Mouse (Mus musculus): ENCODE data around the gene Sart3. TPM values are rescaled to one million over a fixed set of nuclear protein-coding genes. Genes with fewer than 3 reads are reported as not detected.

Sart3 gene
- polyA plus RNA-seq, 1 experiment from 2014 or later, result 45.9 TPM

GRCm38 (mm10) chr5:113716581-113717388, 55.5 kb downstream of the Sart3 start:
- no peak for ATAC-seq (ENCODE audit: insufficient number of reproducible peaks, low FRiP score, low TSS enrichment, low read depth)
- WGBS, result 13% methylated on average over 10 of the region's 12 CpGs

GRCm38 (mm10) chr5:113712861-113713260, 59.4 kb downstream of the Sart3 start:
- Histone ChIP-seq H3K36me3 (no peaks in the 10 kb centered on the region), H3K9ac (no peak overlapping the region), H3K9me3 (no peaks in the 10 kb centered on the region), H3K4me3 (no peak overlapping the region), H3K27me3 (no peaks in the 10 kb centered on the region), H3K4me1 (0 out of 2 replicates have a peak, but pooled peaks cover 2% of the 10 kb centered on the region), H3K27ac (no peak overlapping the region), H3K4me2 (no peak overlapping the region)
- ATAC-seq (ENCODE audit: insufficient number of reproducible peaks, low FRiP score, low TSS enrichment, low read depth), result no peak
- 78% methylated on average over 2 of the region's 2 CpGs for WGBS

More at GRCm38 (mm10) chr5:113716581-113717388, 55.5 kb downstream of the Sart3 start:
- no peaks in the 10 kb centered on the region for H3K27me3 ChIP-seq
- no peaks in the 10 kb centered on the region for H3K36me3 ChIP-seq
- no peak overlapping the region for H3K27ac ChIP-seq
- H3K4me3 ChIP-seq, result no peak overlapping the region
- H3K9me3 ChIP-seq, result no peaks in the 10 kb centered on the region
- no peak overlapping the region for H3K4me2 ChIP-seq
- H3K4me1 ChIP-seq, result 0 out of 2 replicates have a peak, but pooled peaks cover 2% of the 10 kb centered on the region
- no peak overlapping the region for H3K9ac ChIP-seq

- Histone ChIP-seq H3K27ac (no peak overlapping the region; the same call in 1 of the 2 replicates), H3K4me2 (no peak overlapping the region), H3K27me3 (no peaks in the 10 kb centered on the region), H3K36me3 (no peaks in the 10 kb centered on the region), H3K4me3 (no peak overlapping the region), H3K4me1 (peaks cover 12% of the 10 kb centered on the region; the same call in 1 of the 2 replicates), H3K9ac (no peak overlapping the region), H3K9me3 (no peaks in the 10 kb centered on the region)
- no peak for ATAC-seq (ENCODE audit: insufficient number of reproducible peaks, low FRiP score, low TSS enrichment, low read depth)
- WGBS, result 39% methylated on average over 21 of the region's 21 CpGs
These were observed 68.3 kb downstream of the Sart3 start for GRCm38 (mm10) chr5:113703803-113704585.

GRCm38 (mm10) chr5:113700388-113701023, 71.8 kb downstream of the Sart3 start:
- H3K4me3 ChIP-seq, result no peak overlapping the region
- H3K9ac ChIP-seq, result no peak overlapping the region
- H3K36me3 ChIP-seq, result no peaks in the 10 kb centered on the region
- H3K27me3 ChIP-seq, result no peaks in the 10 kb centered on the region
- no peaks in the 10 kb centered on the region for H3K9me3 ChIP-seq
- H3K27ac ChIP-seq, result no peak overlapping the region
- peaks cover 14% of the 10 kb centered on the region for H3K4me1 ChIP-seq
- no peak overlapping the region for H3K4me2 ChIP-seq
- 78% methylated on average over 19 of the region's 19 CpGs for WGBS
- no peak for ATAC-seq (ENCODE audit: insufficient number of reproducible peaks, low FRiP score, low TSS enrichment, low read depth)

- peak overlapping the region; percentile 8 for H3K4me2 ChIP-seq
- H3K9ac ChIP-seq, result no peak overlapping the region
- no peak overlapping the region for H3K4me3 ChIP-seq
- H3K27ac ChIP-seq, result peak overlapping the region; percentile 85
- H3K9me3 ChIP-seq, result no peaks in the 10 kb centered on the region
- ATAC-seq (ENCODE audit: insufficient number of reproducible peaks, low FRiP score, low TSS enrichment, low read depth), result peak; percentile 68; the same call in 1 of the 2 replicates
- H3K27me3 ChIP-seq, result no peaks in the 10 kb centered on the region
- WGBS, result 6% methylated on average over 5 of the region's 5 CpGs
- peaks cover 23% of the 10 kb centered on the region for H3K4me1 ChIP-seq
- H3K36me3 ChIP-seq, result no peaks in the 10 kb centered on the region
These were observed 77.9 kb downstream of the Sart3 start for GRCm38 (mm10) chr5:113694415-113694814.

- Histone ChIP-seq H3K27ac (peak overlapping the region; percentile 85), H3K27me3 (no peaks in the 10 kb centered on the region), H3K4me2 (peak overlapping the region; percentile 8; the same call in 1 of the 2 replicates), H3K36me3 (no peaks in the 10 kb centered on the region), H3K4me3 (no peak overlapping the region), H3K9me3 (no peaks in the 10 kb centered on the region), H3K4me1 (peaks cover 23% of the 10 kb centered on the region), H3K9ac (no peak overlapping the region)
- no peak for ATAC-seq (ENCODE audit: insufficient number of reproducible peaks, low FRiP score, low TSS enrichment, low read depth)
- WGBS, result 27% methylated on average over 4 of the region's 4 CpGs
These were observed 78.3 kb downstream of the Sart3 start for GRCm38 (mm10) chr5:113694000-113694399.

- ATAC-seq (ENCODE audit: insufficient number of reproducible peaks, low FRiP score, low TSS enrichment, low read depth), result no peak
- no peak overlapping the region for H3K27ac ChIP-seq
- no peaks in the 10 kb centered on the region for H3K9me3 ChIP-seq
- WGBS, result 85% methylated on average over 8 of the region's 8 CpGs
- peaks cover 23% of the 10 kb centered on the region for H3K4me1 ChIP-seq
- H3K27me3 ChIP-seq, result no peaks in the 10 kb centered on the region
- no peak overlapping the region for H3K4me3 ChIP-seq
- H3K9ac ChIP-seq, result no peak overlapping the region
- H3K36me3 ChIP-seq, result no peaks in the 10 kb centered on the region
- no peak overlapping the region for H3K4me2 ChIP-seq
These were observed 79.0 kb downstream of the Sart3 start for GRCm38 (mm10) chr5:113693196-113693755.

Other genes starting within 250 kb of the Sart3 start
- 10.4 and 12.0 TPM in 2 replicates for gene Cmklr1, start 122.1 kb downstream of the Sart3 start, polyA plus RNA-seq (2015; fragmentation: Nextera tagmentation; extraction: Ambion mirVana)
- gene 1700069L16Rik, start 47.7 kb downstream of the Sart3 start, polyA plus RNA-seq (2015; fragmentation: Nextera tagmentation; extraction: Ambion mirVana), result not detected in 2 replicates
- gene Ficd, start 36.7 kb downstream of the Sart3 start, polyA plus RNA-seq (2015; fragmentation: Nextera tagmentation; extraction: Ambion mirVana), result 9.0 and 9.3 TPM in 2 replicates
- 91.0 and 99.0 TPM in 2 replicates for gene Iscu, start 238 bp upstream of the Sart3 start, polyA plus RNA-seq (2015; fragmentation: Nextera tagmentation; extraction: Ambion mirVana)
- 202 and 204 TPM in 2 replicates for gene Tmem119, start 28.0 kb upstream of the Sart3 start, polyA plus RNA-seq (2015; fragmentation: Nextera tagmentation; extraction: Ambion mirVana)
- gene Selplg, start 60.1 kb upstream of the Sart3 start, polyA plus RNA-seq (2015; fragmentation: Nextera tagmentation; extraction: Ambion mirVana), result 5.5 and 8.3 TPM in 2 replicates
- 98.4 and 105 TPM in 2 replicates for gene Coro1c, start 136.2 kb upstream of the Sart3 start, polyA plus RNA-seq (2015; fragmentation: Nextera tagmentation; extraction: Ambion mirVana)
- 10.3 and 13.2 TPM in 2 replicates for gene Ssh1, start 221.4 kb upstream of the Sart3 start, polyA plus RNA-seq (2015; fragmentation: Nextera tagmentation; extraction: Ambion mirVana)
- not detected in 2 replicates for gene Dao, start 231.2 kb upstream of the Sart3 start, polyA plus RNA-seq (2015; fragmentation: Nextera tagmentation; extraction: Ambion mirVana)

Data from limb, embryonic 15.5 days (tissue).